Mouse (Mus musculus): ENCODE results near the gene Tarsl2. TPM values are rescaled to one million over a fixed set of nuclear protein-coding genes. Genes with fewer than 3 reads are reported as not detected.

Tarsl2 gene
- polyA plus RNA-seq (2012; rRNA removed) = 4.2 and 4.8 TPM in 2 replicates

DNA sequence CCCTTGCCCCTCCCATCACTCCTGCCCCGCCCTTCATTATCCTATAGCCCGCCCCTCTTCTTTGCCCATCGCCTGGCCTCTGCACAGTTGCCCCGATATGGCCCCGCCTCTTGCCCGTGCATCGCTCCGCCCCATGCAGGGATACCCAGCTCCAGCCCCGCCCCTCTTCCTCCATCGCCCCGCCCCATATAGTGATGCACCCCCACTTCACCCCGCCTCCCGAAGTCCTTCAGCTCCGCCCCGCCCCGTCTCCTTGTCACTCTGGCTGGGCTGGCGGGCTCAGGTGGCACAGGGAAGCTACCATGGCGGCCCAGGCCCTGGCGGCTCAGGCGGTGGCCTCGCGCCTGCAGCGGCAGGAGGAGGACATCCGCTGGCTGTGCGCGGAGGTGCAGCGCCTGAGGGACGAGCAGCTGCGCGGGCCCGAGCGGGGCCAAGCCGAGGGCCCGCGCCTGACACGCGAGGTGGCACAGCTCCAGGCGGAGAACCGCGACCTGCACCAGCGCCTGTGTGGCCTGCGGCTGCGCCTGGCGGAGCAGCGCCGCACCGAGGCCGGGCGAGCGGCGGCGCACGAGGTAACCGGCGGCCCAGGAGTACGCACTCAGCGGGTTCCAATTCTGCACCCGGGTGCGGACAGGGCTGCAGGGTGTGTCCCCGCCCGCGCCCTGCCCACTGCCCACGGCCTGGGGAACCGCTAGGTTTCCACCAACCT lies at the start of gene Tarsl2:
Tarsl2 (plus strand) TSS at position 256 of the 709 bp plus-strand sequence.
- TF ChIP-seq POLR2A (IDR thresholded peaks at IDR 0.05; ENCODE audit: control insufficient read depth, extremely low read depth, insufficient read depth, low read length, poor library complexity) = peak; percentile 84
- peak; percentile 62; the same call in 1 of the 2 replicates for TF ChIP-seq CTCF (IDR thresholded peaks at IDR 0.05; ENCODE audit: borderline replicate concordance, control insufficient read depth, extremely low read depth, insufficient read depth, low read length, poor library complexity)
- Histone ChIP-seq H3K36me3 (ENCODE audit: control insufficient read depth, insufficient read depth, low read length) (no peaks in the 10 kb centered on the region), H3K27ac (ENCODE audit: control insufficient read depth, insufficient read depth, low read length) (no peak within 1 kb of the TSS), H3K27me3 (ENCODE audit: control insufficient read depth, insufficient read depth, low read length) (no peaks in the 10 kb centered on the region), H3K4me1 (replicated peaks; ENCODE audit: control insufficient read depth, insufficient read depth, low read length) (peaks cover 4% of the 10 kb centered on the region), H3K4me3 (ENCODE audit: control insufficient read depth, insufficient read depth, low read length) (peak within 1 kb of the TSS; percentile 52)
- DNase-seq = peak; percentile 99
- WGBS = under 1% methylated on average over 64 of the region's 64 CpGs

DNA sequence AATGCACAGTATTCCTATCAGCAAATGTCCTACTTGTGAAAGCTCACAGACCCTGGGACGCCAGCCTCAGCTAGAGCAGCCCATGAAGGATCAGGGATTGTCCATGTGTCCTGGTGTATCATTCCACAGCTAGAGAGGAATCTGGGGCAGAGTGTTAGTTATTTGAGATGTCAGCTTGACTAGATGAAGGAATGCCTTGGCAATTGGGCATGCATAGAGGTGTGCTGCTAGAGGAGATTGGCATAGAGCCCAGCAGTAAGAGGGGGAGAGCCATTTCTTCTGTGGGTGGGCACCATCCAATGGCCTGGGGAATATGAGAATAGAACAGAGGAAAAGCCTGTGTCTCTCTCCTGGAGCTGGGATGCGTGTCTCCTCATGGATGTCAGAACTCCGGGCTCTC lies 38.6 kb upstream of the Tarsl2 start:
- Histone ChIP-seq H3K27ac (ENCODE audit: control insufficient read depth, insufficient read depth, low read length) (no peak overlapping the region), H3K4me3 (ENCODE audit: control insufficient read depth, insufficient read depth, low read length) (no peak overlapping the region), H3K4me1 (replicated peaks; ENCODE audit: control insufficient read depth, insufficient read depth, low read length) (no peaks in the 10 kb centered on the region), H3K36me3 (ENCODE audit: control insufficient read depth, insufficient read depth, low read length) (no peaks in the 10 kb centered on the region), H3K27me3 (ENCODE audit: control insufficient read depth, insufficient read depth, low read length) (no peaks in the 10 kb centered on the region)
- no peak for DNase-seq
- TF ChIP-seq POLR2A (IDR thresholded peaks at IDR 0.05; ENCODE audit: control insufficient read depth, extremely low read depth, insufficient read depth, low read length, poor library complexity) (no peak), CTCF (IDR thresholded peaks at IDR 0.05; ENCODE audit: borderline replicate concordance, control insufficient read depth, extremely low read depth, insufficient read depth, low read length, poor library complexity) (no peak)
- 90% methylated on average over 3 of the region's 3 CpGs for WGBS

DNA sequence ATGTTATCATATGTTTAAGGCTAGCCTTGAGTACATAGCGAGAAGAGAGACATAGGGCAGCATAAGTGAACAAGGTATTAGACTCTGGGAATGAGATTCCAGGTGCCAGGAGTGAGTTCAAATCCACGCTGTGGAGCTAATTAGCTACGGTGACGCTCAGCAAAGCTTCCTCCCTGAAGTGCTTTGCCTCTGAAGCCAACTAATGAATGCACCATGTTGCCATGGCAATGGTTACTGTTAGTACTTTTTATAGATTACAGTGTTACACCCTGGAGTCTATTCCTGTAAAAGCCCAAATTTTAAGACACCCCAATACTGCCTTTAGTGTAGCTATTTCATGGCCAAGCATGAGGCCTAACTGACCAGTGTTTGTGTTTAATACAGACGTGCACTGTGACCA lies 37.7 kb upstream of the Tarsl2 start:
- no peak for TF ChIP-seq POLR2A (IDR thresholded peaks at IDR 0.05; ENCODE audit: control insufficient read depth, extremely low read depth, insufficient read depth, low read length, poor library complexity)
- TF ChIP-seq CTCF (IDR thresholded peaks at IDR 0.05; ENCODE audit: borderline replicate concordance, control insufficient read depth, extremely low read depth, insufficient read depth, low read length, poor library complexity) = no peak

DNA sequence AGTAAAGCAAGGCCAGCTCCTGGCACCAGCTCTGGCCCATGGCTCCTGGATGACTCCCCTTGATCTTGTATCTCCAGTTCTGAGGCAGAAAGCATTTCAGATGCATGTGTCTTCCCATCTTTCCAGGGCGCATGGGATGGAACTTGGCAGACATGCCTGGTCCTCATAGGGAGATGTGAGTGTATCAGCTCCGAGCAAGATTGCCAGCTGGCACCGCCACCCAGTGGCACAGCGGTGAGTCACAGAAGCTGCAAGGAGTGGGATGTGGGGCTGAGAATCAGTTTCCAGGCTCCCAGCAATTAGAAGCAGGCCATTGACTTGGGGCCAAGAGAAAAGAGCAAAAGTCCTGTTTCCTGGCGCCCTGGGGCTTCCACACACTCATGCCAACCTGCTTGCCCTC lies 34.5 kb upstream of the Tarsl2 start:
- WGBS = 96% methylated on average over 5 of the region's 5 CpGs
- no peak overlapping the region for H3K4me3 ChIP-seq (ENCODE audit: control insufficient read depth, insufficient read depth, low read length)
- no peaks in the 10 kb centered on the region for H3K27me3 ChIP-seq (ENCODE audit: control insufficient read depth, insufficient read depth, low read length)
- no peak for DNase-seq
- no peaks in the 10 kb centered on the region for H3K36me3 ChIP-seq (ENCODE audit: control insufficient read depth, insufficient read depth, low read length)
- H3K4me1 ChIP-seq (replicated peaks; ENCODE audit: control insufficient read depth, insufficient read depth, low read length) = no peaks in the 10 kb centered on the region
- no peak overlapping the region for H3K27ac ChIP-seq (ENCODE audit: control insufficient read depth, insufficient read depth, low read length)
- no peak for TF ChIP-seq POLR2A (IDR thresholded peaks at IDR 0.05; ENCODE audit: control insufficient read depth, extremely low read depth, insufficient read depth, low read length, poor library complexity)
- no peak for TF ChIP-seq CTCF (IDR thresholded peaks at IDR 0.05; ENCODE audit: borderline replicate concordance, control insufficient read depth, extremely low read depth, insufficient read depth, low read length, poor library complexity)

More for the DNA sequence above, 37.7 kb upstream of the Tarsl2 start:
- H3K4me3 ChIP-seq (ENCODE audit: control insufficient read depth, insufficient read depth, low read length) = no peak overlapping the region
- WGBS = 91% methylated on average over 5 of the region's 5 CpGs
- DNase-seq = no peak
- H3K36me3 ChIP-seq (ENCODE audit: control insufficient read depth, insufficient read depth, low read length) = no peaks in the 10 kb centered on the region
- H3K27ac ChIP-seq (ENCODE audit: control insufficient read depth, insufficient read depth, low read length) = no peak overlapping the region
- no peaks in the 10 kb centered on the region for H3K27me3 ChIP-seq (ENCODE audit: control insufficient read depth, insufficient read depth, low read length)
- no peaks in the 10 kb centered on the region for H3K4me1 ChIP-seq (replicated peaks; ENCODE audit: control insufficient read depth, insufficient read depth, low read length)

DNA sequence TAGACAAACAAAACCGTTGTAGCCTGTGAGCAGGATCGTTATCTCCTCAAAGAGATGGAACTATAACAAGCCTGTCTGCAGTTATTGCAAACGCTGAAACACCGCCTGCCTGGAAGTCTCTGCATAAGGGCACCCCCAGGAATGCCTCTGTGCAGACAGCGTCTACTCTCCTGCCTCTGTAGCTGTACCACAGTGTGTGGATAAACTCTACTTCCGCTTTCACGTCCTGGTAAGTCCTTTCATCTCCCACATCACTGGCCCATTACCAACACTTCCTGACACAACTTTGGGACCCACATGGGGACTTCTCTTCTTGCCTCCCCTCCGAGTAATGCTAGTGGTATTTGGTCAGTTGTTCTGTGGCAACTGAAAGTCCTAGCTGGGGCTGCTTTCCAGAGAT lies 34.0 kb upstream of the Tarsl2 start:
- Histone ChIP-seq H3K27ac (ENCODE audit: control insufficient read depth, insufficient read depth, low read length) (no peak overlapping the region), H3K36me3 (ENCODE audit: control insufficient read depth, insufficient read depth, low read length) (no peaks in the 10 kb centered on the region), H3K4me1 (replicated peaks; ENCODE audit: control insufficient read depth, insufficient read depth, low read length) (no peaks in the 10 kb centered on the region), H3K27me3 (ENCODE audit: control insufficient read depth, insufficient read depth, low read length) (no peaks in the 10 kb centered on the region), H3K4me3 (ENCODE audit: control insufficient read depth, insufficient read depth, low read length) (no peak overlapping the region)
- TF ChIP-seq POLR2A (IDR thresholded peaks at IDR 0.05; ENCODE audit: control insufficient read depth, extremely low read depth, insufficient read depth, low read length, poor library complexity) = no peak
- no peak for TF ChIP-seq CTCF (IDR thresholded peaks at IDR 0.05; ENCODE audit: borderline replicate concordance, control insufficient read depth, extremely low read depth, insufficient read depth, low read length, poor library complexity)
- DNase-seq = no peak
- WGBS = 68% methylated on average over 8 of the region's 8 CpGs

DNA sequence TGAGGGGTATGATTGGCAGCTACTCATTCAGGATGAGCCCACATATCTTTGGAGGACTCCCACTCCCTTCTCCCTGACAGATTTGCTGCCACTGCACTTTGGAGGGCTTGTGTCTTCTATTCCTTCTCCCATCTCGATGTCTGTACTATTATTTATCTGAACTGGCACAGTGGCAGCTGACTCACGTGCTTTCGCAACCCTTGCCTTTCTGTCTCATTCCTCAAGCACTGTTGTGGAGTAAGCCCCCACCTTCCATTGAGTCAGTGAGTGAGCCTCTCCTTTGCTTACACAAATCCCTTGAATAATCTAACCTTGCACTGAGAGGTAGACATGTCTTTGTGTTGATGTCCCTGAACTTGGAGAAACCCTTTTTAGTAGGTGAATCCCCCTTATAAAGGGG lies 33.4 kb upstream of the Tarsl2 start:
- Histone ChIP-seq H3K36me3 (ENCODE audit: control insufficient read depth, insufficient read depth, low read length) (no peaks in the 10 kb centered on the region), H3K27me3 (ENCODE audit: control insufficient read depth, insufficient read depth, low read length) (no peaks in the 10 kb centered on the region), H3K4me3 (ENCODE audit: control insufficient read depth, insufficient read depth, low read length) (no peak overlapping the region), H3K4me1 (replicated peaks; ENCODE audit: control insufficient read depth, insufficient read depth, low read length) (no peaks in the 10 kb centered on the region), H3K27ac (ENCODE audit: control insufficient read depth, insufficient read depth, low read length) (no peak overlapping the region)
- 90% methylated on average over 3 of the region's 3 CpGs for WGBS
- no peak for DNase-seq
- TF ChIP-seq POLR2A (IDR thresholded peaks at IDR 0.05; ENCODE audit: control insufficient read depth, extremely low read depth, insufficient read depth, low read length, poor library complexity) (no peak), CTCF (IDR thresholded peaks at IDR 0.05; ENCODE audit: borderline replicate concordance, control insufficient read depth, extremely low read depth, insufficient read depth, low read length, poor library complexity) (no peak)

Measured in thymus, adult 2 months (tissue).